Mouse (Mus musculus) skeletal muscle tissue, adult 2 months (tissue): Measurements from ENCODE around the gene Ap4b1.

Experiments used
- DNase-seq: peaks from one replicate; pipeline ENCODE4 v3.0.0-alpha.2; 2012; ENCODE audit warnings: low read depth, low spot score

Gene Ap4b1

DNA sequence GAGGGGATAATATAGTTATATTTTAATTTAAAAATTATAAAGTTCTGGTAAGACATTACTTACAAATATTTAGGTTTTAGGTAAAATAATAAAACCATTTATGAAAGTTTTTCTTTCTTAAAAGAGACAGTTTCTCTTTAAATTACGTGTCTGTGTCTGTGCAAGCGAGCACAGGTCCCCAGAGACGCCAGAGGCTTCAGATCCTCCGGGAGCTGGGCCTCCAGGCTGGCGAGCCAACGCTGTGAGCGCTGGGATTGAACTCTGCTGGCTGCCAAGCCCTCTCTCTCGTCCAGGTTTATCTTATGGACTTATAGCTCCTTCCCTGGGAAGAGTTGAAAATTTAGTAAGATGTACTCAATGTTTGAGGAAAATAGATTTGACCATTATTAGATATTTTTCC is 44.5 kb downstream of the Ap4b1 start:
- DNase-seq: no peak

DNA sequence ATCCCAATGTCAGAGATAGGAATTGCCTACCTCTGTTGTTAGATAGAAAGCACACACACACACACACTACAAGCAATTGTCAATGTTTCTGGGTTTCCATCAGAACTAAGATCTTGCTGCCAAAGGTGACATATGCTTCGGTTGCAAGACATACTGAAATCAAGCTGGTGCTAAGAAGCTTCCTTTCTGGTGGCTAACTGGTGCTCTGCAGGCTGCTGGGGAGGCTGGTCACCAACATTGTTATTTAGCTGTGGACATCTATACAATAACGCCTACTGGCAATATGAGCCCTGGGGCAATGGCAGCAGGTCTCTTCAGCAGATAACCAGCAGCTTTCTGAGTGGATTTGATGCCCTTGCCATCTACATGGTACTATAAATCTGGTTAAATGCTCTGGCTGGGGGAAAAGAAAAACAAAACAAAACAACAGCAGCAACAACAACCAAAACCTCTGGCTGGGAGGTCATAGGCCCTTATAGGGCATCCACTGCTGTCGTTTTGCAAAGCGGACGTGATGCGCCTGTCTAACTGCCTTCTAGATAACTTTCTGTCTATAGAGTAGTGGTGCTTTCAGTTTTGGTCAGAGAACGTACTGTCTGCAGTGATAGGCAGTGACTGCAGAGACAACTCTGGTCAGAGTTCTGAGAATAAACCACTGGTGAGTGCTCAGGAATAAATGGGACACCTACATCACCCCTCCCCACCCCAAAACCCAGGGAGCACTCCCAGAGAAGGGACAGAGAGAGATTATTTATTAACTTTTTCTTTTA is 47.9 kb downstream of the Ap4b1 start:
- no peak for DNase-seq

DNA sequence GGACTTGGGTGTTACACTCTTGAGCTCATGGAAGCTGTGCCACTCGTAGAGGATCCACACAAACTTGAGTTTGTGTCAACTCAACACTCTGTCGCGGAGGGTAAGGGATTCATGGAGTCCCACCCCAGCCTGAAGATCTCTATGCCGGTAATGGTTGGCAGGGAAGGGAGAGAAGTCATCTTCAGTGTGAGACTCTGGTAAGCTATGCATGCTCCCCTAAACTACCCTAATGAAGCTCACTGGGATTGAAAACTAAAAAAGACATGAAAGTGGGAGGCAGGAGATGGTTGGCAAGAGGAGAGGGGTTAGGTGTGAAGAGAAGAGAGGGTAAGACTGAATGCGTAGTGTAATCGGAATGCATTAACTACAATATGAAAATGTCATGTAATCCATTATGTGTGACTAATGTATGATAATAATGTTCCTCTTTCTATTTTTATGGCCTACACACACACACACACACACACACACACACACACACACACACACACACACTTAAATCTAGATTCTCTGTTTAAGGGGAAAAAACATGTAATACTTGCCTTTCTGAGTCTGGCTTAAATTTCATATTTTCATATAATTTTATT is 48.8 kb downstream of the Ap4b1 start:
- DNase-seq: no peak

DNA sequence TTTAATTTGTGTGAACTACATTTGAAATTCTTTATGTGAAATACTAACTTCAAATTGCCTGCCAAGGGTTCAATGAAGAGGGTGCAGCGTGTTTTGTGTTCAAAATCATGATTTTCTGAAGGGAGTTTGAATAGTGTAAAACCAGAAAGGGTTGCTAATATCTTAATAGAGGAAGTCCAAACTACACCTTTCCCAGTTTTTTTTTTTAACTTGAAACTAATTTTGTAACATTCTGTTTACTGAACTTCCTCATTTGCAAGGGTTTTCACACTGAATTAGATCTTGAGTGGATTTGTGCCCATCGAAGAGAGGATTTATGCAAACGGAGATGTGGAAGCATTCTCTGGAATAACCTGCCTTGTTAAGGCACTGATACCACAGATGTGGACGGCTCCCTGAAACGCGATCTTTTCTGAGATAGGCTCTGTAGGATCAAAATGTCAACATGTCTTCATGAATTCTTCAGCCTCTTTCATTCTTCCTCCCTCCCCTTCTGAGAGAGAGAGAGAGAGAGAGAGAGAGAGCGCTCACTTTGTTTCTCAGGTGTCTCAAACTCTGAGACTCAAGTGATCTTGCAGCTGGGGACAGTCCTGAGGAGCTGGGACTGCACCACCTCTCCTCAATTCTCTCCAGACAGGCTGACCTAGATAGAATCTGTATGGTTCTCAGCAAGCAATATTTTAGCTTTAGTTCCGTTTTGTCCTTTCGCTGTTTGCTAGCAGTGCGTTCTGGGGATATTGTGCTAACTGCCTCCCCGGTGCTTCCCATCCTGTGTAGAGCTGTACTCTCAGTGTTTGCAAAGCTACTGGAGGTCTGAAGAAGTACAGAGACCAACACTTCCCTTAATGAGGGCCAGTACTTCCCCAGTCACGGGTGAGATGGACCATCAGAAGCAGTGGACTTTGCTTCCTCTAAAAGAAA is 49.8 kb downstream of the Ap4b1 start, which contains the start of gene Ptpn22:
Ptpn22 (plus strand) TSS at position 915 of the 921 bp plus-strand sequence.
- peak; percentile 23 for DNase-seq

DNA sequence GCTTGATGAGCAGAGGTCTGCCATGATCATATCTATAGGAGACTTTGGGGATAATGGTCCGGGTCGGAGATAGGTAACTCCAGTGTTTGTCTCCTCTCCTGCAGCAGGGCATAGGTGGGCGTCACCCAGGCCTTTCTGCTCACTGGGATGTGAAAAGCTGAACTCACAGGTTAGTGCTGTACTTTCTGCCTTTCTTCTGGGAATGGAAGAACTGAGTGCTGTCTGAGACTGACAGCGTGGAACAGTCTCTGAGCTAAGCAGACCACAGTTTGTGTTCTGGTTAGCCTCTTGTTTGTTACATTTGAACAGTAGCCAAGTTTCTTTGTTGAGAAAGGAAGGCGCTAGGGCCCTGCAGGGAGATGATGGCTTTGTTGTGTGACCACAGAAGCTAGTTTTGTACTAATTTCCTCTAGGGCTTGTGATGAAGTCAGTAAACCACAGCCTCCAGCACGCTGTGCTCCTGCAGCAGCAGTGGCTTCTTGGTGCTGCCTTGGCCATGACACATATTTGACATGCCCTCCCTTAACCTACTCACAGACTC is 50.6 kb downstream of the Ap4b1 start:
- DNase-seq: peak; percentile 45

DNA sequence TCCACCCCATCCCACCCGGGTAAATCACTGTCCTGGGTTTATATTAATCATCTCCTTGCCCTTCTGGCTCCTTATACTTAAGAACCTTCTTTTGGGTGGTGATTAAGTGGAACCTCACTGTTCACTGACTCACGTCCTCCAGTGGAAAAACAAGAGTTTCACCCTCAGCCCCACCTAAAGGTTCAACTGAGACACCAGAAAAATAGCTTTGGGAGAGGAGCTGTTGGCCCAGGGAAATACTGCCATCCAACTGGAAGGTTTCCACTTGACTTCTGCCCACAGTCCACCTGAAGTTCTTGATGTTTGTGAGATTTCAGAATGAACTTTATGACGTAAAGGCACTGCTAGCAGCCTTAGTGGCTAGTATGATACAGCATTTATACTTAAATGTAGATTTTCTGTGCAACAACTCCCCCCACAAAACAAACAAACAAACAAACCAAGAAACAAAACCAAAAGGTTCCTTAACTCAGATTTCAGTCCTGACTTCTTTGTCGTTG is 53.5 kb downstream of the Ap4b1 start:
- DNase-seq: no peak

DNA sequence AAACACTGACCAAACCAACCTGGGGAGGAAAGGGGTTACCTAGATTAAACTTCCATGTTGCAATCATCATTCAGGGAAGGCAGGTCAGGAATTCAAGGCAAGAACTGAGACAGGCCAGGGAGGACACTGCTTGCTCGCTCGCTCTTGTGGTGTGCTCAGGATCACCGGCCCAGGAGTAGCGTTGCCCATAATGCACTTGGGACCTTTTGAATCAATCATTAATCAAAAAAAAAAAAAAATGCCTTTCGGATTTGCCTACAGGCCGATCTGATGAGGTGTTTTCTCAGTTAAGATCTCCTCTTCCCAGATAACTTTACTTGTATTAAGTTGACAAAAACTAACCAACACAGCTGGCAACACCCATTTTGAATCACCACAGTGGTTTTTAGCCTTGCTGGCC is 54.9 kb downstream of the Ap4b1 start:
- DNase-seq: no peak

DNA sequence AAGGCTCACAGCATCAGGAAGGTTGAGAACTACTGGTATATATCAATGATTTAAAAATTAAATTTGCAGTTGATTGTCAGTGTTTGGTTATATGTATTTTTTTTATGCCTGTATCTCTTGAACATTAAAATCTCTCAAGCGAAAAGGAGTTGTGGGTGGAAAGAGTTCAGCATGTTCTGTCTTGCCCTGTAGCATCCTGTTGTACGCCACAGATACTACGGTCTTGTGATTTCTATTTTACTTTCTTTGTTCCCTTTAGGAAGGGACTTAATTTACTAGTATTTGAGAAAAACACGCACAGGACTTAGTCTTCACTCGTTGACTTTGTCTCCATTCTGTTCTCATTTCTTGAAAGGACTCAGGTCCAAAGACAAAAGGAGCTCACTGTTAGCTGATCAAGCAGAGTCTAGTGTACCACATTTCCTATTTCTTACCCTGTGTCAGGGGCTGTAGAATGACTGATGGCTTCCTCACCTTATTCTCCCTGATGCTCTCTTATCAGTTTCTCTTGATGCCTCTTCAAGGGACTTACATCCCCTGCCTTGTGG is 58.2 kb downstream of the Ap4b1 start:
- no peak for DNase-seq

DNA sequence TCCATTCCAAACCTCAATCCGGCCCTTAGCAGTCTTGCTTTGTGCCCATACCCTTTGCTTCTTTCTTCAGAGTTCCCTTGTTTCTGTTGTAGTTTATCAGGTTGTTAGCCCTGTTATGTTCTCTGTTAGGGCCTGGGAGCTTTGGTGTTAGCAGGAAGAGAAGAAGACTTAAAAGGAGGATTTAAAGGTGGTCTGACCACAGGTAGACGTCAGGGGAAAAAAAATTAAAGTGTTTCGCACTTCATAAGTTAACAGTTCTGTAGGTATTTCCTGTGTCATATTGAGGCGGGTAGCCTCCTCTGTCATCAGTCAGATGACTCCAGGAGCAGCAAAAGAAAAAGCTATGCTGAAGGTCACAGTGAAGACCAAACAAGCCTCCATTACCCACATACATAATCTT is 58.7 kb downstream of the Ap4b1 start:
- no peak for DNase-seq
